Comparison of ENCODE assay signal across 11 mouse cellular contexts in genomic region chr6:136989824-136990497, GRCm38 (mm10). TPM values are rescaled to one million over a fixed set of nuclear protein-coding genes. Genes with fewer than 3 reads are reported as not detected.
DNase-seq lines count a peak whose midpoint lies in the region; ATAC-seq and TF ChIP-seq lines count a peak whose summit lies in the region.
"Had no signal": no experiment of that assay in that cellular context is flagged by ENCODE, and none has a peak within 500 bp of the region (broad histone marks: within the 10 kb centered on the region; RNA-seq: fewer than 3 reads in every experiment).

No protein-coding gene starts in this region.

- DNase-seq in kidney, adult 18-20 months, result no peak
- peak; percentile 83 for DNase-seq in MEL (ENCODE audit: low read depth, low spot score)
- DNase-seq in embryonic facial prominence, embryonic 14.5 days (ENCODE audit: low spot score), result no peak
- DNase-seq in liver, embryonic 13.5 days, result no peak
- DNase-seq in layer of hippocampus, postnatal 14 days (ENCODE audit: low spot score in 2 of 2), result no peak
- DNase-seq in cerebellum, adult 8-10 months, result no peak
- DNase-seq in right cerebral cortex, adult 2 months (ENCODE audit: low spot score in 2 of 2), result no peak
- DNase-seq: adrenal gland, postnatal 10 days; gastrocnemius, postnatal 10 days had no signal

- no peak for TF ChIP-seq RAD21 in MEL (IDR thresholded peaks at IDR 0.05; ENCODE audit: low read depth, low read length)

- peak overlapping the region; percentile 45 for H3K4me2 ChIP-seq in kidney, embryonic 16.5 days (replicated peaks; ENCODE audit: low read depth, low read length)
- H3K4me2 ChIP-seq in embryonic facial prominence, embryonic 14.5 days (ENCODE audit: low read depth, low read length), result peak overlapping the region; percentile 16; the same call in 1 of the 2 replicates
- H3K4me2 ChIP-seq in liver, embryonic 13.5 days, result 0 out of 2 replicates have a peak overlapping the region, but pooled peaks have one; percentile 5
- H3K4me2 ChIP-seq: liver, embryonic 15.5 days had no signal

- TF ChIP-seq CTCF in MEL (IDR thresholded peaks at IDR 0.05 in 2 of 3, conservative IDR thresholded peaks at IDR 0.05 in 1 of 3; ENCODE audit: control insufficient read depth in 1 of 3, insufficient read depth in 1 of 3, low read depth in 2 of 3, low read length in 3 of 3, poor library complexity in 1 of 3, severe bottlenecking in 1 of 3), result no peak

- peak; percentile 37; the same call in 1 of the 2 replicates for ATAC-seq in kidney, embryonic 16.5 days (ENCODE audit: low FRiP score, low TSS enrichment)
- no peak for ATAC-seq in embryonic facial prominence, embryonic 14.5 days (ENCODE audit: low read depth)
- ATAC-seq in liver, embryonic 13.5 days (ENCODE audit: low read depth), result no peak; the same call in 1 of the 2 replicates

- H3K4me3 ChIP-seq in kidney, embryonic 16.5 days (ENCODE audit: low read length), result peak overlapping the region; percentile 21
- no peak overlapping the region for H3K4me3 ChIP-seq in MEL (ENCODE audit: control insufficient read depth in 1 of 2, insufficient read depth in 1 of 2, low read depth in 2 of 2, low read length in 2 of 2)
- H3K4me3 ChIP-seq in embryonic facial prominence, embryonic 14.5 days (ENCODE audit: low read depth, low read length), result no peak overlapping the region
- no peak overlapping the region for H3K4me3 ChIP-seq in liver, embryonic 13.5 days (replicated peaks)
- H3K4me3 ChIP-seq: liver, embryonic 15.5 days had no signal

- no peaks in the 10 kb centered on the region for H3K79me2 ChIP-seq in MEL (ENCODE audit: control insufficient read depth, insufficient read depth, low read length, poor library complexity)

- 30% methylated on average over 11 of the region's 11 CpGs for WGBS in kidney, embryonic 16.5 days
- WGBS in embryonic facial prominence, embryonic 14.5 days, result 32% methylated on average over 11 of the region's 11 CpGs
- WGBS in liver, embryonic 13.5 days (ENCODE audit: insufficient replicate concordance), result 34% methylated on average over 11 of the region's 11 CpGs

- no peak for TF ChIP-seq POLR2A in MEL (IDR thresholded peaks at IDR 0.05; ENCODE audit: control insufficient read depth in 1 of 2, insufficient read depth in 1 of 2, low read depth in 1 of 2, low read length in 2 of 2, poor library complexity in 1 of 2)

- H3K9ac ChIP-seq in kidney, embryonic 16.5 days (replicated peaks; ENCODE audit: low read length), result no peak overlapping the region; the same call in 1 of the 2 replicates
- no peak overlapping the region for H3K9ac ChIP-seq in MEL (ENCODE audit: control insufficient read depth, low read depth, low read length, poor library complexity, severe bottlenecking)
- no peak overlapping the region for H3K9ac ChIP-seq in embryonic facial prominence, embryonic 14.5 days (ENCODE audit: low read depth, low read length)
- H3K9ac ChIP-seq in liver, embryonic 13.5 days, result no peak overlapping the region
- H3K9ac ChIP-seq: liver, embryonic 15.5 days had no signal

- H3K27me3 ChIP-seq in kidney, embryonic 16.5 days (ENCODE audit: insufficient read depth, low read length), result no peaks in the 10 kb centered on the region
- H3K27me3 ChIP-seq in MEL (ENCODE audit: control insufficient read depth in 1 of 2, insufficient read depth in 2 of 2, low read length in 2 of 2), result no peaks in the 10 kb centered on the region; a peak in 1 of 4 replicates
- H3K27me3 ChIP-seq in embryonic facial prominence, embryonic 14.5 days (replicated peaks; ENCODE audit: control insufficient read depth, insufficient read depth, low read length), result no peaks in the 10 kb centered on the region
- no peaks in the 10 kb centered on the region for H3K27me3 ChIP-seq in liver, embryonic 13.5 days
- H3K27me3 ChIP-seq: liver, embryonic 15.5 days had no signal

- H3K9me3 ChIP-seq in kidney, embryonic 16.5 days (ENCODE audit: low read length), result no peaks in the 10 kb centered on the region
- H3K9me3 ChIP-seq in MEL (replicated peaks; ENCODE audit: insufficient read depth, low read length), result no peaks in the 10 kb centered on the region
- no peaks in the 10 kb centered on the region for H3K9me3 ChIP-seq in embryonic facial prominence, embryonic 14.5 days (ENCODE audit: control insufficient read depth, low read length)
- H3K9me3 ChIP-seq in liver, embryonic 13.5 days (replicated peaks), result no peaks in the 10 kb centered on the region
- H3K9me3 ChIP-seq: liver, embryonic 15.5 days had no signal

- H3K27ac ChIP-seq in kidney, embryonic 16.5 days (ENCODE audit: low read length), result no peak overlapping the region
- H3K27ac ChIP-seq in MEL (ENCODE audit: control insufficient read depth, low read depth, low read length), result no peak overlapping the region
- no peak overlapping the region for H3K27ac ChIP-seq in embryonic facial prominence, embryonic 14.5 days (replicated peaks; ENCODE audit: low read depth, low read length)
- H3K27ac ChIP-seq in liver, embryonic 13.5 days, result no peak overlapping the region
- H3K27ac ChIP-seq: liver, embryonic 15.5 days had no signal

- H3K4me1 ChIP-seq in kidney, embryonic 16.5 days (ENCODE audit: insufficient read depth, low read length), result peaks cover 9% of the 10 kb centered on the region
- H3K4me1 ChIP-seq in MEL (ENCODE audit: control insufficient read depth in 1 of 2, insufficient read depth in 2 of 2, low read length in 2 of 2), result no peaks in the 10 kb centered on the region
- peaks cover 7% of the 10 kb centered on the region; the same call in 1 of the 2 replicates for H3K4me1 ChIP-seq in embryonic facial prominence, embryonic 14.5 days (ENCODE audit: control insufficient read depth, insufficient read depth, low read length)
- H3K4me1 ChIP-seq in liver, embryonic 13.5 days (replicated peaks), result peaks cover 6% of the 10 kb centered on the region; the same call in 1 of the 2 replicates

- TF ChIP-seq EP300 in MEL (IDR thresholded peaks at IDR 0.05; ENCODE audit: low read depth in 1 of 2, low read length in 2 of 2), result no peak; a peak in 1 of 4 replicates

- no peaks in the 10 kb centered on the region for H3K36me3 ChIP-seq in kidney, embryonic 16.5 days (ENCODE audit: insufficient read depth, low read length)
- H3K36me3 ChIP-seq in MEL (ENCODE audit: control insufficient read depth in 1 of 2, insufficient read depth in 2 of 2, low read length in 2 of 2), result no peaks in the 10 kb centered on the region; a peak in 1 of 4 replicates
- no peaks in the 10 kb centered on the region for H3K36me3 ChIP-seq in embryonic facial prominence, embryonic 14.5 days (ENCODE audit: control insufficient read depth, insufficient read depth, low read length)
- H3K36me3 ChIP-seq in liver, embryonic 13.5 days, result no peaks in the 10 kb centered on the region
- H3K36me3 ChIP-seq: liver, embryonic 15.5 days had no signal

TF ChIP-seq in MEL, 35 proteins besides CTCF, POLR2A, EP300 and RAD21 (continues in another document):
- TF ChIP-seq GATA1 (IDR thresholded peaks at IDR 0.05; ENCODE audit: low read depth, low read length) (peak; percentile 71), USF1 (IDR thresholded peaks at IDR 0.05; ENCODE audit: low read depth, low read length) (no peak), CHD2 (IDR thresholded peaks at IDR 0.05; ENCODE audit: low read length) (no peak), MYB (IDR thresholded peaks at IDR 0.05; ENCODE audit: low read depth, low read length) (no peak), ETS1 (IDR thresholded peaks at IDR 0.05; ENCODE audit: low read depth, low read length) (no peak), TBP (IDR thresholded peaks at IDR 0.05; ENCODE audit: low read depth, low read length) (no peak), E2F4 (IDR thresholded peaks at IDR 0.05; ENCODE audit: borderline replicate concordance, low read depth, low read length) (no peak), MYC (IDR thresholded peaks at IDR 0.05; ENCODE audit: low read depth, low read length) (no peak), MAZ (IDR thresholded peaks at IDR 0.05; ENCODE audit: low read depth, low read length) (no peak), TCF12 (IDR thresholded peaks at IDR 0.05; ENCODE audit: low read depth, low read length) (no peak), SIN3A (IDR thresholded peaks at IDR 0.05; ENCODE audit: low read length) (no peak), NRF1 (IDR thresholded peaks at IDR 0.05; ENCODE audit: insufficient read depth, low read depth, low read length, poor library complexity, severe bottlenecking) (no peak), NELFE (IDR thresholded peaks at IDR 0.05; ENCODE audit: low read depth, low read length) (no peak), UBTF (IDR thresholded peaks at IDR 0.05; ENCODE audit: borderline replicate concordance, insufficient read depth, low read depth, low read length) (no peak), SMC3 (IDR thresholded peaks at IDR 0.05; ENCODE audit: low read depth, low read length) (no peak), MAFK (IDR thresholded peaks at IDR 0.05; ENCODE audit: borderline replicate concordance, low read depth, low read length) (no peak), KAT2A (conservative IDR thresholded peaks at IDR 0.05; ENCODE audit: low read depth, low read length) (no peak), MXI1 (IDR thresholded peaks at IDR 0.05; ENCODE audit: low read depth, low read length) (no peak), ZNF384 (IDR thresholded peaks at IDR 0.05; ENCODE audit: low read depth, low read length) (peak; percentile 53; the same call in 1 of the 2 replicates), MAX (IDR thresholded peaks at IDR 0.05; ENCODE audit: low read length) (no peak), POLR2AphosphoS5 (IDR thresholded peaks at IDR 0.05; ENCODE audit: borderline replicate concordance, low read depth, low read length) (no peak), MEF2A (IDR thresholded peaks at IDR 0.05; ENCODE audit: extremely low read depth, insufficient replicate concordance, low read depth, low read length, poor library complexity, severe bottlenecking) (no peak), GABPA (IDR thresholded peaks at IDR 0.05; ENCODE audit: low read depth, low read length) (no peak), JUND (IDR thresholded peaks at IDR 0.05; ENCODE audit: low read depth, low read length) (no peak), TAL1 (IDR thresholded peaks at IDR 0.05; ENCODE audit: low read length) (no peak), RCOR1 (IDR thresholded peaks at IDR 0.05; ENCODE audit: low read depth, low read length) (peak; percentile 57; the same call in 1 of the 2 replicates), ZMIZ1 (IDR thresholded peaks at IDR 0.05; ENCODE audit: low read depth, low read length) (no peak)

RNA-seq across cellular contexts. Expression of gene Arhgdib, which starts 48.3 kb away (rescaled TPM):
- polyA plus RNA-seq in kidney, embryonic 16.5 days (2015; fragmentation: Nextera tagmentation; extraction: Ambion mirVana), result 67.6 and 69.5 TPM in 2 replicates
- total RNA-seq in MEL (2012; rRNA removed), result 102 and 144 TPM in 2 replicates
- polyA plus RNA-seq in MEL (2012; ENCODE audit: insufficient read depth in 1 of 2, insufficient read length in 2 of 2, low read depth in 1 of 2, low replicate concordance in 2 of 2, missing spikeins in 1 of 2), result 100 to 1,000 TPM; 346 to 408 TPM
- 117 and 118 TPM in 2 replicates for polyA plus RNA-seq in embryonic facial prominence, embryonic 14.5 days (2014; fragmentation: Nextera tagmentation; extraction: Ambion mirVana)
- 107 and 116 TPM in 2 replicates for polyA plus RNA-seq in liver, embryonic 13.5 days (2015; fragmentation: Nextera tagmentation; extraction: Ambion mirVana)
- 10 to 100 TPM; 12.4 to 12.6 TPM for total RNA-seq in layer of hippocampus, postnatal 14 days (2021)
